Mouse (Mus musculus) spleen, adult 2 months (tissue): ENCODE results near the gene Spint5.

Experiments
- CTCF ChIP-seq: fragments of 200-500 bp; IDR thresholded peaks from 2 replicates; pipeline ENCODE4 v1.5.1; 2011; ENCODE audit warnings: mild to moderate bottlenecking, inconsistent platforms; ENCODE audit not compliant: insufficient read depth, insufficient read length, insufficient replicate concordance; ENCODE audit errors: extremely low read depth
- POLR2A ChIP-seq: fragments of 200-500 bp; IDR thresholded peaks from 2 replicates; pipeline ENCODE4 v1.6.1; 2011; ENCODE audit warnings: low read depth, low read length, inconsistent platforms

GRCm38 (mm10) chr2:164761971-164762370, 46.9 kb downstream of the Spint5 start:
- TF ChIP-seq POLR2A (no peak), CTCF (no peak)
